Mouse (Mus musculus) spleen, adult 2 months (tissue): Measurements from ENCODE around the gene Npsr1. TPM values are rescaled to one million over a fixed set of nuclear protein-coding genes. Genes with fewer than 3 reads are reported as not detected.

Experiments used
- DNase-seq, 2 experiments: peaks; one replicate each; pipeline versions ENCODE4 v3.0.0 to v3.0.0-alpha.2; 2012 to 2021; ENCODE audit warnings: low spot score in 2 of 2, low read depth in 1 of 2
- H3K27ac ChIP-seq: fragments of 200-500 bp; 2 replicates; pipeline ENCODE4 v1.5.1; 2012; ENCODE audit warnings: low read length, inconsistent platforms; ENCODE audit not compliant: insufficient read depth
- H3K27me3 ChIP-seq: fragments of 200-500 bp; 2 replicates; pipeline ENCODE4 v1.6.1; 2012; ENCODE audit warnings: mild to moderate bottlenecking, moderate library complexity, low read length, inconsistent platforms; ENCODE audit not compliant: control insufficient read depth, insufficient read depth
- H3K36me3 ChIP-seq: fragments of 200-500 bp; 2 replicates; pipeline ENCODE4 v1.6.1; 2012; ENCODE audit warnings: mild to moderate bottlenecking, low read length, inconsistent platforms; ENCODE audit not compliant: control insufficient read depth, insufficient read depth
- H3K4me1 ChIP-seq: fragments of 200-500 bp; 2 replicates; pipeline ENCODE4 v1.6.1; 2011; ENCODE audit warnings: inconsistent platforms; ENCODE audit not compliant: control insufficient read depth, insufficient read depth, insufficient read length
- H3K4me3 ChIP-seq: fragments of 200-500 bp; 2 replicates; pipeline ENCODE4 v1.5.1; 2011; ENCODE audit warnings: mild to moderate bottlenecking, inconsistent platforms; ENCODE audit not compliant: insufficient read depth, insufficient read length; ENCODE audit errors: extremely low read depth
- CTCF ChIP-seq: fragments of 200-500 bp; IDR thresholded peaks from 2 replicates; pipeline ENCODE4 v1.5.1; 2011; ENCODE audit warnings: mild to moderate bottlenecking, inconsistent platforms; ENCODE audit not compliant: insufficient read depth, insufficient read length, insufficient replicate concordance; ENCODE audit errors: extremely low read depth
- POLR2A ChIP-seq: fragments of 200-500 bp; IDR thresholded peaks from 2 replicates; pipeline ENCODE4 v1.6.1; 2011; ENCODE audit warnings: low read depth, low read length, inconsistent platforms
- WGBS: fragments of 180-500 bp; shearing (Covaris S2); methylation state at CpG from one replicate; pipeline ENCODE4 v1.1.7; 2018; 5-methylcytosine and 5-hydroxymethylcytosine counted together
- polyA plus RNA-seq: library from polyadenylated mRNA; depleted of rRNA; stranded (reverse); fragments of >200 nt; gene quantifications from 2 replicates; pipeline ENCODE4 v1.2.3, GENCODE M21; 2012

The Npsr1 gene
- polyA plus RNA-seq, 1 experiment: not detected

DNA sequence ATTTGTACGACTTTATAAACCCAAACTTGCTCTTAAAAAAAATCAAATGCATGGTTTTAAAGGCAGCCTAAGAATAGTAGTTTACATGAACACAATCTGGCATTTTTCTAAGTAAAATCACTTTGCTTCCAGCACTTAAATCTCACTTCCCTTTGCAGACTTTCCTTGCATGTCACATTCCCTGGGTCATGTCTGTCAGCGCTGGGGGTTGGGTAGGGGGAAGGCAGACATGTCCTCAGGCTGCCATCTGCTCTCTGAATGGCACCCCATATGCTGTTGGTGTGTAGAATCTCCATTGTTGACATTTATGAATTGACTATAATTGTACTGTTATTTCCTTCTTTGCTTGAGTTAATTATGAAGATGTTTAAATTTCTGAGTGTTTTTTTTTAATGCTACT lies 185.3 kb downstream of the Npsr1 start:
- no peaks in the 10 kb centered on the region for H3K27me3 ChIP-seq
- no peaks in the 10 kb centered on the region for H3K36me3 ChIP-seq
- 68% methylated on average over 2 of the region's 2 CpGs for WGBS
- TF ChIP-seq CTCF (no peak), POLR2A (no peak)
- no peaks in the 10 kb centered on the region for H3K4me1 ChIP-seq
- H3K4me3 ChIP-seq: no peak overlapping the region
- DNase-seq: no peak
- no peak overlapping the region for H3K27ac ChIP-seq

- Histone ChIP-seq H3K27me3 (no peaks in the 10 kb centered on the region), H3K4me1 (no peaks in the 10 kb centered on the region), H3K36me3 (no peaks in the 10 kb centered on the region), H3K4me3 (no peak overlapping the region), H3K27ac (no peak overlapping the region)
- DNase-seq: no peak
- no peak for TF ChIP-seq POLR2A
- TF ChIP-seq CTCF: no peak
Measured at GRCm38 (mm10) chr9:24283536-24283935, 185.7 kb downstream of the Npsr1 start.

GRCm38 (mm10) chr9:24284239-24285084 lies 186.7 kb downstream of the Npsr1 start:
- no peaks in the 10 kb centered on the region for H3K4me1 ChIP-seq
- 85% methylated on average over 5 of the region's 5 CpGs for WGBS
- no peak for DNase-seq

DNA sequence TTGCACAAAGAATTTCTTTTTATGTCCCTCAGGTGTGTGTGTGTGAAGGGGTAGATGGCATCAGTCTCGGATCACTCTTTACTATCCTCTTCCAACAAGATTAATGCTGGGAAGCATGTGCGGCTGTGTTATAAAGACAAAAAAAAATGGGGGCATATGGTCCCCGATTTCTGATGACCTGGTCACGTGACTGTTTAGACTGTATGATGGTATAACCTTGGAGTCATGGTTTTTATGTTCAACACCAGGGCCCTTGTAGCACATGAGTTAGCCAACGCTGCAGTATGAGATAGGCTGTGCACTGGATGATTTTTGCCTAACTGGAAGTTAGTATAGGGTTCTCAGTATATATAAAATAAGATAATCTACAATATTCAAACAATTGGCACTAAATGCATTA lies 187.6 kb downstream of the Npsr1 start:
- Histone ChIP-seq H3K4me3 (no peak overlapping the region), H3K27me3 (no peaks in the 10 kb centered on the region), H3K36me3 (no peaks in the 10 kb centered on the region), H3K27ac (no peak overlapping the region), H3K4me1 (no peaks in the 10 kb centered on the region)
- no peak for DNase-seq
- no peak for TF ChIP-seq CTCF
- TF ChIP-seq POLR2A: no peak
- WGBS: 91% methylated on average over 5 of the region's 5 CpGs

More at GRCm38 (mm10) chr9:24284239-24285084, 186.7 kb downstream of the Npsr1 start:
- Histone ChIP-seq H3K27ac (no peak overlapping the region), H3K36me3 (no peaks in the 10 kb centered on the region), H3K4me3 (no peak overlapping the region), H3K27me3 (no peaks in the 10 kb centered on the region)
- TF ChIP-seq POLR2A (no peak), CTCF (no peak)

GRCm38 (mm10) chr9:24291385-24291784 lies 193.6 kb downstream of the Npsr1 start:
- TF ChIP-seq CTCF (no peak), POLR2A (no peak)
- DNase-seq: no peak
- H3K4me1 ChIP-seq: no peaks in the 10 kb centered on the region
- H3K4me3 ChIP-seq: no peak overlapping the region
- no peaks in the 10 kb centered on the region for H3K27me3 ChIP-seq
- H3K27ac ChIP-seq: no peak overlapping the region
- H3K36me3 ChIP-seq: no peaks in the 10 kb centered on the region
- WGBS: 66% methylated on average over 6 of the region's 6 CpGs

DNA sequence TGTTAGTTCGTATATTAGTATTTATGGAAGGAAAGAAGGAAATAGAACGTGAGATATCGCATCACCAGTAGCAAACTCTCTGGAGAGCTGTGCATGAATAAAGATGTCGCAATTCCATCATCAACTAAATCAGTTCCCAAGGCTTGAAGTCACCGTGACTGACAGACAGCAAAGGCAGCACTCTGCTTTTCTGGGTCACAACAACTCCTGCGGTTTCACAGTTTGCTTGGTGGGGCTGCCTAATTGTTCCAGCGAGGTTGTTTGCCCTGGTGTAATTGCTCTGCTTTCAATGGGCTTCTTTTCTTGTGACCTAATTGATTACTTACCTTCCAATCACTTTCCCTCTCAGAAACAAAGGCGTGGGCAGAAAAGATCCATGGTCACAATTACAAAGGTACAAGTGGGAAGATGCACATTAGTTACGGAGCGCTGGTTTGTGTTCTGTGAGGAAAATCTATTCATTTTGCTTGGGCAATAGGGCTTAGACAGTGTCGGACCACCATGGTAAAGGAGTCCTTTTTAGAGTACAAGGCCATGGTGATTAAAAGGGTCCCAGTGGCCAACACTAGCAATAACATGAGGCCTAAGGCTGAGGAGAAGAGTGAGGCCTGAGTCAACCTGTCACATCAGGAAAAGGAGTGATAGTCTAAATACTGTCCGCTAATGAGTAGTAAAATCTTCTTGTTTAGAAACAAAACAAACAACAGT lies 195.6 kb downstream of the Npsr1 start:
- no peaks in the 10 kb centered on the region for H3K27me3 ChIP-seq
- WGBS: 81% methylated on average over 12 of the region's 12 CpGs
- no peaks in the 10 kb centered on the region for H3K4me1 ChIP-seq
- H3K27ac ChIP-seq: no peak overlapping the region
- no peaks in the 10 kb centered on the region for H3K36me3 ChIP-seq
- H3K4me3 ChIP-seq: no peak overlapping the region
- TF ChIP-seq POLR2A: no peak
- DNase-seq: no peak

- DNase-seq: no peak
- no peaks in the 10 kb centered on the region for H3K36me3 ChIP-seq
- H3K27ac ChIP-seq: no peak overlapping the region
- H3K27me3 ChIP-seq: no peaks in the 10 kb centered on the region
- no peak overlapping the region for H3K4me3 ChIP-seq
- no peak for TF ChIP-seq POLR2A
- no peak for TF ChIP-seq CTCF
- H3K4me1 ChIP-seq: no peaks in the 10 kb centered on the region
- 93% methylated on average over 6 of the region's 6 CpGs for WGBS
Measured at GRCm38 (mm10) chr9:24302906-24303305, 205.1 kb downstream of the Npsr1 start.
